Mouse (Mus musculus): ENCODE data around the gene Pak1.

The Pak1 gene

DNA sequence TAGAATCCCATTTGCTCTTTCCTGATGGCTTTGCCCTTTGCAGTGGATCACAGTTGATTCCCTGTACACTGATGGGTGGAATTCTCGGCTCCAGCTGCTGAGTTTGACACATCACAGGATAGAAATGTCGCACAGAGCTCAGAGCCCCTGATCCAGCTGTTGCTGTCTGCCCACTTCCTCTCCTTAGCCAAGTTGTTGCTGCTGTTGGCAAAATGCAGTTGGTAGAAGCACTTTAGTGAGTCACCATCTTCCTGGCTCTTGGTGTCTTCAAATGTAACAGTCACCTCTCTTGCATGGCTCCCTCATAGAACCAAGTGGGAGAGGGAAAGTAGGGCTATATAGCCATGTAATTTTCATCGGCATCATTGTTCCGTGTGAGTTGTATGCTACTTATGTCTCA, 11.2 kb upstream of the Pak1 start:
- no peak for DNase-seq (ENCODE audit: low read depth, low spot score)

DNA sequence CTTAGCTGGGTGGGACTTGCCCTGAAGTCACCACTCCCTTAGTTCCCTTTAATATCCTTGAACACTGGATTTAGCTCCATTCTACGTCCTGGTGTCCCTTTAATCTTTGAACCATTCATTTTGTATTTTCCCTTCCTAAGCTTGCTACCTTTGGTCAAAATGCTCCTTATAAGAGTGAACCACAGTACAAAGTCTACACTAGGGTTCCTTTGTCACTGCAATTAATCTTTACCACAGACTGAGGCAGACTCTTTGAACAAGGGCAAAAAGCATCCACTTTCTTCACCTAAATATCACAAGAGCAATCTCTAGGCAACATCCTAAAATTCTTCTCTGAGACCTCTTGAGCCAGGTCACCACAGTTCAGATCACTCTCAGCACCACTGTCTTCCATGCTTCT, 8.1 kb upstream of the Pak1 start:
- no peak for DNase-seq (ENCODE audit: low read depth, low spot score)

GRCm38 (mm10) chr7:97780815-97781214, 7.5 kb upstream of the Pak1 start:
- DNase-seq (ENCODE audit: low read depth, low spot score): no peak

GRCm38 (mm10) chr7:97781496-97781895, 6.8 kb upstream of the Pak1 start:
- no peak for DNase-seq (ENCODE audit: low read depth, low spot score)

- no peak for DNase-seq (ENCODE audit: low read depth, low spot score)
These were observed 4.8 kb upstream of the Pak1 start for GRCm38 (mm10) chr7:97783523-97783922.

- no peak for DNase-seq (ENCODE audit: low read depth, low spot score)
These were observed 535 bp downstream of the Pak1 start for GRCm38 (mm10) chr7:97788669-97789483.

- no peak for DNase-seq (ENCODE audit: low read depth, low spot score)
These were observed 1.9 kb downstream of the Pak1 start for GRCm38 (mm10) chr7:97790272-97790671.

DNA sequence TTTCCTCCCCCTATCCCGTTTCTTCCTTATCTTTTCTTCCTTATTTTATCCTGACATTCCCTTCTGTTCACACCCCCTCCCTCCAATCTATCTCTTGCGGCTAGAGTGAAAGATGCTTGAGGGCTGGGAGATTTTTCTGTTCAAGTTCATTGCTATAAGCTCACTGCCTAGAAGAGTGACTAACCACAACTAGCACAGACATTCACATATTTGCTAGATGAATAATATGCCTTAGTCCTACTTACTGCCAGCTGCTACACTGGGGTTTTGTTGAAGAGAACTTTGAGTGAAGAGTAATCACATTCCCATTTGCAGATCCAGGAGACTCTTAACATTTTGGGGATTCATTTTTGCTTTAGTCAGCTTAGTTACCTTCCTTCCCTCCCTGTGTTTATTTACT, 4.0 kb downstream of the Pak1 start:
- DNase-seq (ENCODE audit: low read depth, low spot score): no peak

- no peak for DNase-seq (ENCODE audit: low read depth, low spot score)
These were observed 14.8 kb downstream of the Pak1 start for GRCm38 (mm10) chr7:97803116-97803515.

GRCm38 (mm10) chr7:97804245-97805066, 16.1 kb downstream of the Pak1 start:
- no peak for DNase-seq (ENCODE audit: low read depth, low spot score)

DNA sequence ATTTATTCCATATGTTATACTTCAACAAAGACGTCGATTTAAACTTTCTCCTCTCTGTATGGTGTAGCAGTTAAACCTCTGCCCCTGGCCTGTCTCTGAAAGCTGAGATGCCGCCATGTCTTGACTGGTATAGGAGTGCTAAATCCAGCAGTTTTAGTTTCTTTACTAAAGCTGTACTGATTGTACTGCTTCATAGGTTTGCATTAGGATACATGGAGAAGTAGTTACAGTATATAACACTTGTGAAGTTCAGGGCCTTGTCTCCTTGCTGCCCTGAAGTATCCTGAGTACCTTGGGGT, 16.7 kb downstream of the Pak1 start:
- no peak for DNase-seq (ENCODE audit: low read depth, low spot score)

- no peak for DNase-seq (ENCODE audit: low read depth, low spot score)
These were observed 21.0 kb downstream of the Pak1 start for GRCm38 (mm10) chr7:97809307-97809706.

- no peak for DNase-seq (ENCODE audit: low read depth, low spot score)
These were observed 33.5 kb downstream of the Pak1 start for GRCm38 (mm10) chr7:97821875-97822274.

DNA sequence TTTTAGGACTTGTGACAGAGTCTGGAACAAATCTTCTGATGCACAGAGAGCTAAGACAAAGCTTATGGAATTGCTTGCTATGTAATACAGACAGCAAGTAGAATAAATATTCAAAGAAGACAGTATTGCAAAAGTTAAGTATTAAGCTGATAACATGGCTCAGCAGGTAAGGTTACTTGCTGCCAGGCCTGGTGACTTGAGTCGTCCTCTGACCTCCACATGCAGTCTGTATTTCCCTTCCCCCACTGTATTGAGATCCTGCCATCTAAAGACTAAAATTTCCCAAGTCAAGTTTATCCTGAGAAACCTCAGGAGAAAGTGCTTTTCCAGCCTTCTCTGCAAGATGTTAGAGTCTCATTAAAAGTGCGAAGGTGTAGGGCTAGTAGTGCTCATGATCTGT, 40.8 kb downstream of the Pak1 start:
- no peak for DNase-seq (ENCODE audit: low read depth, low spot score)

- no peak for DNase-seq (ENCODE audit: low read depth, low spot score)
These were observed 42.4 kb downstream of the Pak1 start for GRCm38 (mm10) chr7:97830739-97831138.

- no peak for DNase-seq (ENCODE audit: low read depth, low spot score)
These were observed 44.6 kb downstream of the Pak1 start for GRCm38 (mm10) chr7:97832987-97833386.

DNA sequence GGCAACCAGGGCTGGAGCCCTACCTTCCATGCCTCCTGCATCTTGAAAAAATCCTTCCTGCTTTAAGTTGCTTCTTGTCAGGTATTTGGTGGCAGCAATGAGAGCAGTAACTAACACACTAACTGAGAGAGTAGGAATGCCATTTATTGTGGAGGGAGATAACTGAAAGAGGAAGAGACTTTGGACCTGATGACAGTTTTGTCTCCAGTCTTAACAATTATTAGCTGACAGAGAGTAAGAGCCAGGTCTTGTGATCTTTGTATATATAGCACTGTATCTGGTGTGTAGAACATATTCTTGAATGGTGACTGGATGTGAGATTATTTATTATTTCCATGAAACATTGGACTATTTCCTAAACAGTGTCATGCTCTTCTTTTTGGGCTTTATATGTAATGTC, 50.2 kb downstream of the Pak1 start:
- DNase-seq (ENCODE audit: low read depth, low spot score): no peak

- no peak for DNase-seq (ENCODE audit: low read depth, low spot score)
These were observed 53.0 kb downstream of the Pak1 start for GRCm38 (mm10) chr7:97841311-97841710.

DNA sequence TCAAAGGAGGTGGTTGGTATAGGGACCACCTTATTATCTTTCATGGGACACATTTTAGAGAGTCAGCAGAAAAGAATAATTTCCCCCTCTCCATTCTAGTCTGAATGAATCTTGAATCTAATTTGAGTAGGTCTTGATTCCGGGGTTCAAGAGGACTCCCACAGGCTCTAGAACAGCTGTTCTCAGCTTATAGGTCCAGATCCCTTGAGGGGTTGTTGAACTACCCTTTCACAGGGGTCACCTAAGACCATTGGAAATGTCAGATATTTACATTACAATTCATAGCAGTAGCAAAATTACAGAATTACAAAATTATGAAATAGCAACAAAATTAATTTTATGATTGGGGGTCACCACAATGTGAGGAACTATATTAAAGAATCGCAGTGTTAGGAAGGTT, 54.0 kb downstream of the Pak1 start:
- DNase-seq (ENCODE audit: low read depth, low spot score): no peak

DNA sequence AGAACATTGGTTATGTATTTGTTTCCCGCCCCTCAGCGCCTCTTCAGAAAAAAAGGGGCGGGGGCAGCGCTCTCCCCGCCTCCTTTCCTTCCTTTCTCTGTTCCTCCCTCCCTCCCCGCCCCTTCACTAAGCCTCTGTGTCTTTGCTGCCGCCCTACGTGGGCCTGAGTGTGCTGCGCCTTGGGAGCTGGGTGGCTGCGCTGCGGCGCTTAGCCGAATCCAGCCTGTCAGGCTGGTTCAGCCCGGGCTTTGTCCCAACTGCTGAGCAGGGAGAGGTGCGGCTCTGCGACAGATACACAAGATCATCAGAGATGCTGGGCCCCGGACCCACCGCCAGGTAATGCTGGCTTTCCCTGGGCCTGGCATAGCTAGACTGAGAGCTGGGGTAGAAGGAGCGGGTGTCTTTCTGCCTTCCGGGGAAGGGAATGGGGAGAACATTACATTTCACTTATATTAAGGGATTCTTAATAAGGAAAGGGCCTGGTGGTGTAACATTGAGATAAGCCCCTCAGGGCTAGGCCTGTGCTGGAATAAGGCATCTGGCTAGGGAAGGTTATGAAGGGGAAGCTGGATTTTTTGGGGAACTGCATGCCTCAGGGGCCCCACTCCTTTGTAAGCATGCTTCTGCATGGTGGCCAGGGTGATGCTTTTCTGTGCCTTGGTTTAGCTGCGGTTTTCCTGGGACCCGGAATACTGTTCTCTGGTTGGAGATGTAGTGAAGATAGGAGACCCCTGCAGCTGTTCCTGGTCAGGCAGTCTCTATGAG, 54.6 kb downstream of the Pak1 start:
- DNase-seq (ENCODE audit: low read depth, low spot score): peak; percentile 80

DNA sequence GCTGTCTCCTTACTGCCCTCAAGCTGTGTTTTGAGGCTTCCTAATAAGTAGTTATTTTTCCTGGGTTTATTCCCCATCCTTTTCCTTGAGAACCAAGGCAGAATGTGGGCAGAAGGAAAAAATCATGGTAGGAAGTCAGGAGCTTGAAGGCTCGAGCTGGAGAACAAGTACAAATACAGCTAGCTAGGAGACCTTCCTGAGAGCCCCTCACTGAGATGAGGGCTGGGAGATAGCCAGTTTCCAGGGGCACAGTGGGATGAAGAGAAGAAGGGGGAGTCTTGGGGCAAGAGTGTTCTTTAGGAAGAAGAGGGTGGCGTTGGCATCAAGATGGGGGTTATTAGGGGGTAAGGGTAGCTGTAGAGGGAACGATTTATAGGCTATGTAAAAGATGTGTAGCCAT, 56.1 kb downstream of the Pak1 start:
- no peak for DNase-seq (ENCODE audit: low read depth, low spot score)

DNA sequence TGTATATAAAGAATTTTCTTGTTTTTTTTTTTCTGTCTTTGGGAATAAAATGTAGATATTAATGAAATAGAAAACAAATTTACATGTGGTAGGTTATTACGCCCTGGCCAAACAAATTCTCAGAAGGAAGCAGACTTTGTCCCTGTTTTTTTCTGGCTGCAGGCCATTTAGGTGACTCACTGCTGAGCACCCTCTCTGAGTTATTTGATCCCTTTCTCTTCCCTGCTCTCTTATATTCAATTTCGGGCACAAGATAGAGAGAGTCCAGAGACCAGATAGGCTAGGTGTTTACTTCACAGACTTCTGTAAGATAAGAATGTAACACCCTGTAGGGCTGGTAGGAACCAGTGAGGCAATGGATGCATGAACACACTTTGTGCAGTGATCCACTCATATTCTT, 57.2 kb downstream of the Pak1 start:
- DNase-seq (ENCODE audit: low read depth, low spot score): no peak
